Mouse (Mus musculus): Measurements from ENCODE around the gene Wtip. TPM values are rescaled to one million over a fixed set of nuclear protein-coding genes. Genes with fewer than 3 reads are reported as not detected.
"Not testable (repeated sequence)": the region's sequence is repeated elsewhere in the genome, so short reads cannot be mapped to it uniquely, and the experiment has no call there.

Wtip gene
- polyA plus RNA-seq, 1 experiment from 2014 or later: 7.1 TPM

- ATAC-seq (ENCODE audit: insufficient number of reproducible peaks, low FRiP score, low TSS enrichment, low read depth) (no peak), DNase-seq (ENCODE audit: low spot score) (peak; percentile 11)
- no peaks in the 10 kb centered on the region; the same call in 1 of the 2 replicates for H3K9me3 ChIP-seq (ENCODE audit: control insufficient read depth, low read length)
- H3K4me3 ChIP-seq (ENCODE audit: low read depth, low read length): no peak overlapping the region
- H3K27me3 ChIP-seq (ENCODE audit: control insufficient read depth, insufficient read depth, low read length): no peaks in the 10 kb centered on the region
- no peak overlapping the region for H3K27ac ChIP-seq (replicated peaks; ENCODE audit: low read depth, low read length)
- H3K4me2 ChIP-seq (ENCODE audit: low read depth, severe bottlenecking): no peak overlapping the region
- no peaks in the 10 kb centered on the region for H3K4me1 ChIP-seq (ENCODE audit: control insufficient read depth, insufficient read depth, low read length)
- H3K36me3 ChIP-seq (ENCODE audit: control insufficient read depth, insufficient read depth, low read length): no peaks in the 10 kb centered on the region
- H3K9ac ChIP-seq (ENCODE audit: low read length): no peak overlapping the region
These were observed 31.8 kb downstream of the Wtip start for GRCm38 (mm10) chr7:34101276-34101675.

GRCm38 (mm10) chr7:34100002-34100401 lies 33.1 kb downstream of the Wtip start:
- Histone ChIP-seq H3K4me3 (ENCODE audit: low read depth, low read length) (no peak overlapping the region), H3K4me2 (ENCODE audit: low read depth, severe bottlenecking) (no peak overlapping the region), H3K36me3 (ENCODE audit: control insufficient read depth, insufficient read depth, low read length) (no peaks in the 10 kb centered on the region), H3K9me3 (ENCODE audit: control insufficient read depth, low read length) (peaks cover 4% of the 10 kb centered on the region), H3K4me1 (ENCODE audit: control insufficient read depth, insufficient read depth, low read length) (no peaks in the 10 kb centered on the region), H3K9ac (ENCODE audit: low read length) (no peak overlapping the region), H3K27me3 (ENCODE audit: control insufficient read depth, insufficient read depth, low read length) (no peaks in the 10 kb centered on the region), H3K27ac (replicated peaks; ENCODE audit: low read depth, low read length) (no peak overlapping the region)
- WGBS: 84% methylated on average over 2 of the region's 2 CpGs
- no peak for ATAC-seq (ENCODE audit: insufficient number of reproducible peaks, low FRiP score, low TSS enrichment, low read depth)
- DNase-seq (ENCODE audit: low spot score): peak; percentile 5

- 78% methylated on average over 3 of the region's 3 CpGs for WGBS
These were observed 38.1 kb downstream of the Wtip start, which contains the start of gene Scgb1b30 for GRCm38 (mm10) chr7:34094911-34095481. Gene Scgb1b30 (plus strand): TSS chr7:34095431.

GRCm38 (mm10) chr7:34068132-34068531 lies 64.9 kb downstream of the Wtip start:
- DNase-seq (ENCODE audit: low spot score); H3K36me3 ChIP-seq (ENCODE audit: control insufficient read depth, insufficient read depth, low read length); H3K4me3 ChIP-seq (ENCODE audit: low read depth, low read length); H3K27ac ChIP-seq (replicated peaks; ENCODE audit: low read depth, low read length); H3K27me3 ChIP-seq (ENCODE audit: control insufficient read depth, insufficient read depth, low read length); ATAC-seq (ENCODE audit: insufficient number of reproducible peaks, low FRiP score, low TSS enrichment, low read depth); H3K4me2 ChIP-seq (ENCODE audit: low read depth, severe bottlenecking); H3K4me1 ChIP-seq (ENCODE audit: control insufficient read depth, insufficient read depth, low read length); H3K9me3 ChIP-seq (ENCODE audit: control insufficient read depth, low read length); H3K9ac ChIP-seq (ENCODE audit: low read length): not testable (repeated sequence)
- 77% methylated on average over 5 of the region's 5 CpGs for WGBS

More at GRCm38 (mm10) chr7:34094911-34095481, 38.1 kb downstream of the Wtip start, which contains the start of gene Scgb1b30:
- Histone ChIP-seq H3K4me2 (ENCODE audit: low read depth, severe bottlenecking) (no peak within 1 kb of the TSS), H3K4me3 (ENCODE audit: low read depth, low read length) (no peak within 1 kb of the TSS), H3K4me1 (ENCODE audit: control insufficient read depth, insufficient read depth, low read length) (no peaks in the 10 kb centered on the region), H3K36me3 (ENCODE audit: control insufficient read depth, insufficient read depth, low read length) (no peaks in the 10 kb centered on the region), H3K27ac (replicated peaks; ENCODE audit: low read depth, low read length) (no peak within 1 kb of the TSS), H3K9me3 (ENCODE audit: control insufficient read depth, low read length) (peaks cover 4% of the 10 kb centered on the region), H3K9ac (ENCODE audit: low read length) (no peak within 1 kb of the TSS), H3K27me3 (ENCODE audit: control insufficient read depth, insufficient read depth, low read length) (no peaks in the 10 kb centered on the region)
- no peak for DNase-seq (ENCODE audit: low spot score)
- no peak for ATAC-seq (ENCODE audit: insufficient number of reproducible peaks, low FRiP score, low TSS enrichment, low read depth)

Other genes starting within 250 kb of the Wtip start
- gene Scgb2b26, start 188.2 kb downstream of the Wtip start, polyA plus RNA-seq (2014; fragmentation: Nextera tagmentation; extraction: Ambion mirVana): not detected in 2 replicates
- gene Scgb2b27, start 119.3 kb downstream of the Wtip start, polyA plus RNA-seq (2014; fragmentation: Nextera tagmentation; extraction: Ambion mirVana): not detected in 2 replicates
- not detected in 2 replicates for gene Scgb1b27, start 111.8 kb downstream of the Wtip start, polyA plus RNA-seq (2014; fragmentation: Nextera tagmentation; extraction: Ambion mirVana)
- gene Scgb1b30, start 37.8 kb downstream of the Wtip start, polyA plus RNA-seq (2014; fragmentation: Nextera tagmentation; extraction: Ambion mirVana): not detected in 2 replicates
- gene Uba2, start 36.3 kb upstream of the Wtip start, polyA plus RNA-seq (2014; fragmentation: Nextera tagmentation; extraction: Ambion mirVana): 280 and 284 TPM in 2 replicates
- 65.3 and 77.2 TPM in 2 replicates for gene Pdcd2l, start 63.4 kb upstream of the Wtip start, polyA plus RNA-seq (2014; fragmentation: Nextera tagmentation; extraction: Ambion mirVana)
- gene Gpi1, start 97.1 kb upstream of the Wtip start, polyA plus RNA-seq (2014; fragmentation: Nextera tagmentation; extraction: Ambion mirVana): 278 and 291 TPM in 2 replicates
- gene Gm6096, start 117.8 kb upstream of the Wtip start, polyA plus RNA-seq (2014; fragmentation: Nextera tagmentation; extraction: Ambion mirVana): not detected in 2 replicates
- gene 4931406P16Rik, start 180.3 kb upstream of the Wtip start, polyA plus RNA-seq (2014; fragmentation: Nextera tagmentation; extraction: Ambion mirVana): 26.7 and 28.2 TPM in 2 replicates

Data from limb, embryonic 11.5 days (tissue).